Mouse (Mus musculus) olfactory bulb, adult 2 months (tissue): ENCODE measurements around the gene C1qtnf7.

Source experiments
- CTCF ChIP-seq: fragments of 200-500 bp; IDR thresholded peaks from 2 replicates; pipeline ENCODE4 v1.5.1; 2012; ENCODE audit warnings: low read depth, mild to moderate bottlenecking, low read length, moderate library complexity; ENCODE audit not compliant: insufficient read depth
- POLR2A ChIP-seq: fragments of 200-500 bp; IDR thresholded peaks from 2 replicates; pipeline ENCODE4 v1.6.1; 2012; ENCODE audit warnings: mild to moderate bottlenecking, low read depth, low read length, moderate library complexity; ENCODE audit not compliant: insufficient read depth

- TF ChIP-seq POLR2A (no peak), CTCF (no peak)
Observed at GRCm38 (mm10) chr5:43516491-43516890, 1.2 kb downstream of the C1qtnf7 start.
